ENCODE assay signal across 11 mouse cellular contexts in genomic region chr12:86849945-86850626, GRCm38 (mm10). TPM values are rescaled to one million over a fixed set of nuclear protein-coding genes. Genes with fewer than 3 reads are reported as not detected.
DNase-seq lines count a peak whose midpoint lies in the region; ATAC-seq lines count a peak whose summit lies in the region.
"Had no signal": no experiment of that assay in that cellular context is flagged by ENCODE, and none has a peak within 500 bp of the region (broad histone marks: within the 10 kb centered on the region; RNA-seq: fewer than 3 reads in every experiment).

No protein-coding gene starts in this region.

- H3K9ac ChIP-seq in heart, embryonic 15.5 days: no peak overlapping the region
- H3K9ac ChIP-seq in midbrain, embryonic 12.5 days (replicated peaks): no peak overlapping the region
- H3K9ac ChIP-seq: liver, embryonic 14.5 days had no signal

- 66% methylated on average over 10 of the region's 10 CpGs for WGBS in heart, embryonic 15.5 days
- 71% methylated on average over 10 of the region's 10 CpGs for WGBS in hindbrain, embryonic 10.5 days
- 53% methylated on average over 10 of the region's 10 CpGs for WGBS in midbrain, embryonic 12.5 days

- H3K27ac ChIP-seq in heart, embryonic 15.5 days: no peak overlapping the region
- peak overlapping the region; percentile 59 for H3K27ac ChIP-seq in hindbrain, embryonic 10.5 days
- peak overlapping the region; percentile 71 for H3K27ac ChIP-seq in midbrain, embryonic 12.5 days (replicated peaks)
- H3K27ac ChIP-seq: liver, embryonic 14.5 days had no signal

- H3K27me3 ChIP-seq in heart, embryonic 15.5 days: no peaks in the 10 kb centered on the region
- H3K27me3 ChIP-seq in hindbrain, embryonic 10.5 days (ENCODE audit: insufficient read depth, poor library complexity, severe bottlenecking): no peaks in the 10 kb centered on the region
- no peaks in the 10 kb centered on the region for H3K27me3 ChIP-seq in midbrain, embryonic 12.5 days

- no peaks in the 10 kb centered on the region for H3K9me3 ChIP-seq in heart, embryonic 15.5 days (replicated peaks)
- H3K9me3 ChIP-seq in hindbrain, embryonic 10.5 days: no peaks in the 10 kb centered on the region
- H3K9me3 ChIP-seq in midbrain, embryonic 12.5 days: no peaks in the 10 kb centered on the region

- H3K36me3 ChIP-seq in heart, embryonic 15.5 days: no peaks in the 10 kb centered on the region
- H3K36me3 ChIP-seq in hindbrain, embryonic 10.5 days: no peaks in the 10 kb centered on the region
- H3K36me3 ChIP-seq in midbrain, embryonic 12.5 days: no peaks in the 10 kb centered on the region

- H3K4me2 ChIP-seq in heart, embryonic 15.5 days: no peak overlapping the region
- 0 out of 2 replicates have a peak overlapping the region, but pooled peaks have one; percentile 2 for H3K4me2 ChIP-seq in midbrain, embryonic 12.5 days (replicated peaks)

- no peak overlapping the region for H3K4me3 ChIP-seq in heart, embryonic 15.5 days
- no peak overlapping the region for H3K4me3 ChIP-seq in hindbrain, embryonic 10.5 days
- H3K4me3 ChIP-seq in midbrain, embryonic 12.5 days: no peak overlapping the region

- no peak for DNase-seq in heart, postnatal 10 days
- peak; percentile 81 for DNase-seq in brain, adult 2 months (ENCODE audit: low read depth, low spot score)
- DNase-seq in hindbrain, embryonic 10.5 days (ENCODE audit: low spot score): no peak
- DNase-seq in testis, postnatal 14 days (ENCODE audit: low spot score): no peak
- DNase-seq in lung, postnatal 25 days (ENCODE audit: low spot score): no peak
- DNase-seq: thymus, adult 2 months had no signal

- peaks cover under 1% of the 10 kb centered on the region; the same call in 1 of the 2 replicates for H3K4me1 ChIP-seq in heart, embryonic 15.5 days (replicated peaks)
- H3K4me1 ChIP-seq in hindbrain, embryonic 10.5 days (replicated peaks): peaks cover 22% of the 10 kb centered on the region
- H3K4me1 ChIP-seq in midbrain, embryonic 12.5 days: peaks cover 14% of the 10 kb centered on the region

- intact Hi-C loops in heart, postnatal 10 days (cut with DNase I): no loop called here

- ATAC-seq in heart, embryonic 15.5 days (replicated peaks; ENCODE audit: insufficient number of reproducible peaks, insufficient read depth, low FRiP score, low read depth): peak; percentile 54; the same call in 1 of the 2 replicates
- peak; percentile 83 for ATAC-seq in midbrain, embryonic 12.5 days (ENCODE audit: low FRiP score, low read depth)
- no peak for ATAC-seq in megakaryocyte progenitor cell, adult 5-6 weeks (replicated peaks; ENCODE audit: poor library complexity)
- ATAC-seq: inflammation-experienced regulatory T-cells, adult 6 months had no signal

RNA-seq across cellular contexts. Expression of gene Irf2bpl, which starts 34.5 kb away (rescaled TPM):
- polyA plus RNA-seq in heart, embryonic 15.5 days (2015; fragmentation: Nextera tagmentation; extraction: Ambion mirVana): 40.1 and 41.7 TPM in 2 replicates
- total RNA-seq in heart, postnatal 10 days (2021): 10 to 100 TPM; 60.3 to 67.5 TPM
- 20.3 and 34.2 TPM in 2 replicates for polyA plus RNA-seq in hindbrain, embryonic 10.5 days (2016; fragmentation: Nextera tagmentation; extraction: Ambion mirVana)
- 74.0 and 76.0 TPM in 2 replicates for polyA plus RNA-seq in midbrain, embryonic 12.5 days (2016; fragmentation: Nextera tagmentation; extraction: Ambion mirVana)
- 1.4 and 1.8 TPM in 2 replicates for total RNA-seq in megakaryocyte progenitor cell, adult 5-6 weeks (2015)
- total RNA-seq in megakaryocyte progenitor cell, adult 5-6 weeks (2017): 1.6 and 1.7 TPM in 2 replicates
